Mouse (Mus musculus) intestine, postnatal 0 days (tissue): ENCODE results near the gene Oat. TPM values are rescaled to one million over a fixed set of nuclear protein-coding genes. Genes with fewer than 3 reads are reported as not detected.

ENCODE experiments used
- ATAC-seq: fragments of 200-750 bp; cut with Nextera tagmentation; 2 replicates; pipeline ENCODE4 v1.8.0; 2017; ENCODE audit warnings: mild to moderate bottlenecking, moderate TSS enrichment, moderate library complexity
- H3K27ac ChIP-seq: fragments of 300-500 bp; sonication (generic); 2 replicates; pipeline ENCODE4 v1.5.1; 2014; ENCODE audit warnings: mild to moderate bottlenecking, low read depth, low read length, moderate library complexity
- H3K27me3 ChIP-seq: fragments of 300-500 bp; sonication (generic); replicated peaks from 2 replicates; pipeline ENCODE4 v1.6.1; 2014; ENCODE audit warnings: low read length, mixed read lengths; ENCODE audit not compliant: control insufficient read depth, insufficient read depth
- H3K36me3 ChIP-seq: fragments of 300-500 bp; sonication (generic); 2 replicates; pipeline ENCODE4 v1.6.1; 2014; ENCODE audit warnings: mild to moderate bottlenecking, moderate library complexity; ENCODE audit not compliant: control insufficient read depth, insufficient read depth
- H3K4me1 ChIP-seq: fragments of 300-500 bp; sonication (generic); replicated peaks from 2 replicates; pipeline ENCODE4 v1.6.1; 2014; ENCODE audit warnings: antibody characterized with exemption, low read length, mixed read lengths; ENCODE audit not compliant: control insufficient read depth, insufficient read depth
- H3K4me2 ChIP-seq: fragments of 300-500 bp; sonication (generic); replicated peaks from 2 replicates; pipeline ENCODE4 v1.6.1; 2014; ENCODE audit warnings: low read depth, mild to moderate bottlenecking, moderate library complexity
- H3K4me3 ChIP-seq: fragments of 300-500 bp; sonication (generic); 2 replicates; pipeline ENCODE4 v1.5.1; 2014; ENCODE audit warnings: low read depth, low read length
- H3K9ac ChIP-seq: fragments of 300-500 bp; sonication (generic); 2 replicates; pipeline ENCODE4 v1.6.1; 2014; ENCODE audit warnings: mild to moderate bottlenecking, low read depth, low read length
- H3K9me3 ChIP-seq: fragments of 300-500 bp; sonication (generic); 2 replicates; pipeline ENCODE4 v1.6.1; 2016; ENCODE audit warnings: mixed run types; ENCODE audit not compliant: control insufficient read depth
- CTCF ChIP-seq: sonication (generic); IDR thresholded peaks from 2 replicates; pipeline ENCODE4 v1.5.1; 2016; ENCODE audit warnings: low read depth, mild to moderate bottlenecking, control low read depth, antibody characterized with exemption, moderate library complexity
- WGBS: fragments of 180-500 bp; shearing (Covaris S2); extraction: QIAGEN DNeasy Blood & Tissue Kit; methylation state at CpG from one replicate; pipeline ENCODE4 v1.1.7; 2014; 5-methylcytosine and 5-hydroxymethylcytosine counted together
- polyA plus RNA-seq: library from polyadenylated mRNA; unstranded; fragments of >200 nt; fragmentation: Nextera tagmentation; extraction: Ambion mirVana; gene quantifications from 2 replicates; pipeline ENCODE4 v1.2.1, GENCODE M21; 2015

Gene Oat
- polyA plus RNA-seq, 1 experiment from 2014 or later = 1,789 TPM

DNA sequence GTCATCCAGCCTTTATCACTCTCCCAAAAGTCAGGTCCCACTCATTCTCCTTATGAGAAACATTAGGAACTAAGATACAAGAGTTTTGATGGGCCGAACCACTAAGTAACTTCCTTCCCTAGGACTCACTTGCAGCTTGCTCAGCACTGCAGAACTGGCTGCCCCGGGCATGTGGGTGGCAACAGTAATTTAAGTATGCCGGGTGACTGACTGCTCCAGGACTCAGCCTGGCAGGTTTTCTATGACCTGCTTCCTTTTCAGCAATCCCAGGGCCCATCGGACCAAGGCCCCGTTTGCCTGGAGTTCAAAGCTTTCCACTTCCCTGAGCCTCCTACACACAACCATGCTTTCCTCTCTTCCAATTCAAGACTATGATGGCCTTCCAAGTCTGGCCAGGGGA is 19.6 kb downstream of the Oat start:
- Histone ChIP-seq H3K27ac (no peak overlapping the region), H3K27me3 (no peaks in the 10 kb centered on the region), H3K4me1 (no peaks in the 10 kb centered on the region), H3K4me2 (no peak overlapping the region), H3K4me3 (no peak overlapping the region), H3K36me3 (peaks cover 48% of the 10 kb centered on the region), H3K9ac (no peak overlapping the region), H3K9me3 (no peaks in the 10 kb centered on the region)
- TF ChIP-seq CTCF = no peak
- no peak for ATAC-seq
- 70% methylated on average over 5 of the region's 5 CpGs for WGBS

DNA sequence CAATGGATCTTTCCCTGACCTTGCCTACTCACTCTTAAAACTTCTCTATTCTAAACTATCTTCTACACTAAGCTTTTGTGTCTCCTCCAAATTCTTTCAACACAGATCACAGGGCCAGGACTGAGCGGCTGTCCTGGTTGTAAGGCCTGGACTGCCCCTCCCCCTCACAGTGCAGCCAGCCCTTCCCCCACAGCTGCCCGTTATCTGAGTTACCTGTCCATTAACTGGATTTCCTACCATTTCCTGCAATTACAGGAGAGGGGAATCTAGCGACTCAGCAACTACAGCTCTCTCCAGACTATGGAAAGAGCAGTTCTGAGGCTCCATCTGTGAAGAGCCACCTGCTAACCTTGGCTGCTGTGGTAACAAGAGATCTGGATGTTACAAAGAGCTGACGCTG is 20.3 kb downstream of the Oat start:
- no peak overlapping the region for H3K9ac ChIP-seq
- no peaks in the 10 kb centered on the region for H3K9me3 ChIP-seq
- no peak overlapping the region for H3K4me2 ChIP-seq
- no peak overlapping the region for H3K4me3 ChIP-seq
- TF ChIP-seq CTCF = no peak
- H3K27ac ChIP-seq = 0 out of 2 replicates have a peak overlapping the region, but pooled peaks have one; percentile 28
- no peaks in the 10 kb centered on the region for H3K27me3 ChIP-seq
- ATAC-seq = peak; percentile 23
- WGBS = 20% methylated on average over 4 of the region's 4 CpGs
- H3K4me1 ChIP-seq = no peaks in the 10 kb centered on the region
- H3K36me3 ChIP-seq = peaks cover 41% of the 10 kb centered on the region

DNA sequence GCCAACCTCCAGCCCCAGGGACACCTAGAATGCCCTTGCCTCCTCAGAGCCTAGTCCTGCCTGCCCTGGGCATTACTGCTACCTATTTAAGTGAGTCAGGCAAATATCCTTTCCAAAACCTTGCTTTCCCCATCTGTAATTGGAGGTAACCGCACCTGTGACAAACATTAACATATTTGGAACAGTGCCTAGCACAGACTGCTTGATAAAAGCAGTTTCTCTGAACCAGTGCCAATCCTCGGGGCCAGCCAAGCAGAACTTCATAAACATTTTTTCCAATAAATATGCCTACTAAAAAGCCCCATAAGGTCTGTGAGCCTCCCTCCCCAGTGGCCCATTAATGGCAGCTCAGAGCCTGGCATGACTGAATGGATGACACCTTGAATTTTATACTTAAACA is 22.1 kb downstream of the Oat start:
- H3K36me3 ChIP-seq = peaks cover 23% of the 10 kb centered on the region
- no peak for TF ChIP-seq CTCF
- H3K27ac ChIP-seq = no peak overlapping the region
- no peaks in the 10 kb centered on the region for H3K4me1 ChIP-seq
- no peaks in the 10 kb centered on the region for H3K9me3 ChIP-seq
- ATAC-seq = no peak
- H3K9ac ChIP-seq = no peak overlapping the region
- no peak overlapping the region for H3K4me2 ChIP-seq
- no peaks in the 10 kb centered on the region for H3K27me3 ChIP-seq
- WGBS = 40% methylated on average over 2 of the region's 2 CpGs
- H3K4me3 ChIP-seq = no peak overlapping the region

DNA sequence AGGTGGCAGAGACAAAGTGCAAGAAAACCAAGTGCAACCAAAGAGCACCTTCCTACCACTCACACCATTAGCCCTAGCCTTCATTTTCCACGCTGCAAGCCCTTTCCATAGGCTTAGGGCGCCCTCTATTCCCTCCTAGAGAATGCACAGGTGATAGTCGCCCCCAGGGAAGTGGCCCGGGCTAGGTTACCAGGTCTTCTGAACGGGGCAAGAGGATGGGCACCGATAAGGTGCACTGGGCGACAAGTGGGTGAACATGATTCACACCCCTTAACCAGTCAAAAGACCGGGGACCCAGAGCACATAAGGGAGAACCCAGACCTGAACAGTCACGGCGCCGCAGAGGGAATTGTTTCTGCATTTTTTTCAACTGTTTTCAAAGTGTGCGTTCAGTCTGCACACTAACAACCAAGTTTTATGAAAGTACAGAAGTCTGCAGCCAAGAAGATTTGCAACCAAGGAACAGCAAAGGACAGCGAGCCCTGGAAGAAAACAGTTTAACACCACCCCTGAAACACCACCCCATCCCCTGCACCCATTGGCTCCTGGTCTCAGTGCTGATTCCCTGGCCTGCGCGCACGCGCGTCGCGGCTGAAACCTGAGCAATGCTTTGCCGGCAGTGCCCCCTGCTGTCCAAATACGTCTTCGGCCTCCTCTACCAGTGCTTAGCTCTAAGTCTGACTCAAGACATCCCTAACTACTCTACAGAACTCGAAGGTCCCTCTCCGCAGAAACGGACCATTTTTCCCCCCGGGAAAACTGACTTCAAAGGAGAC is 24.7 kb downstream of the Oat start:
- H3K9ac ChIP-seq = 0 out of 2 replicates have a peak overlapping the region, but pooled peaks have one; percentile 35
- TF ChIP-seq CTCF = peak; percentile 98
- no peaks in the 10 kb centered on the region for H3K27me3 ChIP-seq
- 1% methylated on average over 27 of the region's 27 CpGs for WGBS
- peak overlapping the region; percentile 67 for H3K27ac ChIP-seq
- ATAC-seq = peak; percentile 90
- no peaks in the 10 kb centered on the region for H3K9me3 ChIP-seq
- H3K4me3 ChIP-seq = peak overlapping the region; percentile 43
- H3K36me3 ChIP-seq = peaks cover under 1% of the 10 kb centered on the region
- peak overlapping the region; percentile 78 for H3K4me2 ChIP-seq
- no peaks in the 10 kb centered on the region for H3K4me1 ChIP-seq

DNA sequence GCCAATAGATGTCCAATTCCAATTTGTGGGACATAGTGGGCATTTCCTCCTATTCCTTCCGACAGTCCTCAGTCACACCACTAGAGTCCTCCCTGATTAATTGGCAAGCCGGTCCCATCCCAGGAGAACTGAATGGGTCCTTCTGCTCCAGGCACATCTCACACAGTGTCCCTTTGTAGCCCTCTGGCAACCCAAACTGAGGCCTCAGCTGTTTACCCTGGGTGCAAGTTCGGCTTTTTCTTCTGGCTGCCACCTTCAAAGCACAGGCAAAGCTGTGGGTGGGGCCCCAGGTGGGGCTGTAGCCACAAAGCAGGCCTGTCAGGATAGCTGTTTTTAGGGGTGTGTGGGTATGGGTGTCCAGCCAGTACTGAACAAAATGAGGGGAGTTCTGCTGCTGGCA is 29.1 kb downstream of the Oat start:
- Histone ChIP-seq H3K36me3 (no peaks in the 10 kb centered on the region), H3K9ac (no peak overlapping the region), H3K4me2 (no peak overlapping the region), H3K9me3 (no peaks in the 10 kb centered on the region), H3K4me3 (no peak overlapping the region), H3K27ac (no peak overlapping the region), H3K4me1 (no peaks in the 10 kb centered on the region), H3K27me3 (no peaks in the 10 kb centered on the region)
- TF ChIP-seq CTCF = no peak
- ATAC-seq = no peak
- WGBS = 81% methylated on average over 3 of the region's 3 CpGs

DNA sequence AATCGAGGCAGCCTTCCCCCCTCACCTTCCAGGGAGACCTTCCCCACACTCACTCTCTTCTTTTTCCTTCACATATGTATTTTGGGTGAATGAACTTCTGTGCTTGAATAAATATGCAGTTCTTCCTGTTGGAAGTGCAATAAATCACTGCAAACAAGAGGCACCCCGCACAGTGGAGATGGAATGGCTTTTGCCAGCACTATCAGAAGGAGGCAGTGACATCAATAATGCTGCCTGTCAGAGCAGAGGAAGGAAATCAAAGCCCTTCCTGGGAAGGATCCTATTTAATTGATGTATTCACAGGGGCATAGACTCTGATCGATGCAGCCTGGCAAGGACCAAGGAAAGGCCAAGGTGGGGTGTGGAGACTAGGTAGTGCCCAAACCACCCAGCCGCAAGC is 33.8 kb downstream of the Oat start:
- Histone ChIP-seq H3K36me3 (no peaks in the 10 kb centered on the region), H3K27ac (no peak overlapping the region), H3K27me3 (no peaks in the 10 kb centered on the region), H3K4me1 (no peaks in the 10 kb centered on the region), H3K4me2 (no peak overlapping the region), H3K4me3 (no peak overlapping the region), H3K9me3 (no peaks in the 10 kb centered on the region), H3K9ac (no peak overlapping the region)
- WGBS = 43% methylated on average over 4 of the region's 4 CpGs
- TF ChIP-seq CTCF = no peak
- ATAC-seq = no peak
